Mouse (Mus musculus): ENCODE results near the gene Grin2b.

The Grin2b gene

GRCm38 (mm10) chr6:136010290-136011037 is 162.8 kb downstream of the Grin2b start:
- DNase-seq (ENCODE audit: low read depth, low spot score) = no peak

GRCm38 (mm10) chr6:136008120-136008519 is 165.2 kb downstream of the Grin2b start:
- DNase-seq (ENCODE audit: low read depth, low spot score) = no peak

DNA sequence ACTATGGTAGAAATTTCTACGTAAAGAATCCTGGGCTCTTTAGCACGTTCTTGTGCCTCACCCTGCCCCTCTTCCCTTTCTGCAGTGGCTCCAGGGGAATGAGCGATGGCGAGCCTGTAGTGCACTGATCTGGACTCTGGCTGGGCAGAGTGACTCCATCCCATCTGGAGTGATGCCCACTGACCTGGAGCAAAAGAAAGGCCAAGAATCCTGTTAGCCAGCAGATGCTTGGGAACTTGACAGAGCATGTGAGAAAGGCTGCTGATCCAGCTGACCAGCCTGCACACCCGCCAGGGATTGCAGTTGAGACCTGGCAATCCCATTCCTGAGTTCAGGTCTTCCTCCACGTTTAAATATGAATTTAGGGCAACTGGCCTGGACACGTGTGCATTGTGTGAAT is 178.6 kb downstream of the Grin2b start:
- DNase-seq (ENCODE audit: low read depth, low spot score) = peak; percentile 2

- no peak for DNase-seq (ENCODE audit: low read depth, low spot score)
These were observed 179.4 kb downstream of the Grin2b start for GRCm38 (mm10) chr6:135993897-135994296.

DNA sequence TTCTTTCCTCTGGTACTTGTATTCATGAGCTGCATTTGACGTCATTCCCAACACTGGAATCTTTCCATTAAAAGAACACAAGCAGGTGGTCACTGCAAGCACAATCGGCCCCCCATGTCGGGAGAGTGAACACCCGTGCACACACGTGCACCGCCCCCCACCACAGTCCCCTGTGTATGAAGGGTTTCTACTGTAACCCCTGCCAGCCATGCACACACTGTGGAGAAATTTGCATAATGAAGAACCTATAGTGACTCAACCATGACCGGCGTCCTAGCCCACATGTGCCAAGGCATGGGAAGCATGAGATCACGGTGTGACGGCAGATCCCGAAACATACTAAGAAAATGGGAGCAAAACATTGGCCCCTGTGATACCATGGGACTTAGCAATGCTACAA is 179.9 kb downstream of the Grin2b start:
- no peak for DNase-seq (ENCODE audit: low read depth, low spot score)

DNA sequence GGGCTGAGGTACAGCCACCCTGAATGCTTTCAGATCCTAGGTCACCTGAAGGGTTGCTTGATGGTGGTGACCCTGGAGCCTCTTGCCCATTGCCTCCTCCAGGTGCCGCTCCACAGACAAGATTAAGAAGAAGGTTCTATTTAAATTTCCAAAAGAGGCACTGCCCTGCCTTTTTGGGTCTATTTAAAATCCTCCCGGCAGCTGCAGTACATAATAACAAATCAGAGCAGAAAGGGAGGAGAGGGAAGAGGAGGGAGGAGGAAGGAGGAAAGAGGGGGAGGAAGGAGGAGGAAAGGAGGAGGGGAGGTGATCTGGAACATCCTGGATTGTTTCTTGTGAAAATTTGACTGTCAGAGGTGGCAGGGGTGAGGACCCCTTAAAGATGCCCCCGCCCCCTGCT is 197.2 kb downstream of the Grin2b start:
- DNase-seq (ENCODE audit: low read depth, low spot score) = no peak

DNA sequence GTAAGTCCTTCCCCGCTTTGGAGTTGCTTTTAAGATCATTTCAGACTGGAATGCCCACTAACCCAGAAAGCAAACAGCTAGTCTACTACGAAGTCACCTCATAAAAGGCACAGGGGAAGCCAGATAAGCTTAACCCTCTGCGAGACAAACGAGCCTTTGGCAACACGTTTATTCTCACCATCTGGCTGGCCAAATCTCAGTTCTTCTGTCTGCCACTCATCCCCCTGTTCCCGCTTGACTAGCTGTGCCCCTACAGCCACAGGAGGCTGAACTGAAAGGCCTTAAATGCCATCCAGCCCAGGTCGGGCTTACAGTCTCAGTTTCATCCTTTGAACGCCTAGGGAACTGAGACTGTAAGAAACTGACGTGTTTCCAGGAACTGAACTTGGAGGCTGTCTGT is 200.8 kb downstream of the Grin2b start:
- DNase-seq (ENCODE audit: low read depth, low spot score) = no peak

DNA sequence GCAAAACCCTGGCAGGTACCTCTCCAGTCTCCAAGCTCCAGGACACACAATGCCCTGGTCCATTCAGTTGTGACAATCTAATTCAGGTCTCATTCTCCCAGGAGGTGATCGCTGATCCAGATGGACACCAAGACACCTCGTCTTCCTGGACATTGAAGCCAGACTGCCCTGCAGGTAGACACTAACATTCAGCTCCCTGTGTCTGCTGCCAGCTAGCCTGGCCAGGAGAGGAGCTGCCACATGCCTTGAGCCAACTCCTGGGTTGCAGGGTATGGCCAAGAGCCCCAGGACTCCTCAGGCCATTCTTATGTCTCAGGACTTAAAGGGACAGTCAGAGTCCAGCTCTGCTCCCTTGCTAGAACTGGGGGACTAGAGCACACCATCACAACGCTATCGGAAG is 201.8 kb downstream of the Grin2b start:
- DNase-seq (ENCODE audit: low read depth, low spot score) = no peak

GRCm38 (mm10) chr6:135970716-135971318 is 202.5 kb downstream of the Grin2b start:
- no peak for DNase-seq (ENCODE audit: low read depth, low spot score)

GRCm38 (mm10) chr6:135961766-135962165 is 211.5 kb downstream of the Grin2b start:
- no peak for DNase-seq (ENCODE audit: low read depth, low spot score)

DNA sequence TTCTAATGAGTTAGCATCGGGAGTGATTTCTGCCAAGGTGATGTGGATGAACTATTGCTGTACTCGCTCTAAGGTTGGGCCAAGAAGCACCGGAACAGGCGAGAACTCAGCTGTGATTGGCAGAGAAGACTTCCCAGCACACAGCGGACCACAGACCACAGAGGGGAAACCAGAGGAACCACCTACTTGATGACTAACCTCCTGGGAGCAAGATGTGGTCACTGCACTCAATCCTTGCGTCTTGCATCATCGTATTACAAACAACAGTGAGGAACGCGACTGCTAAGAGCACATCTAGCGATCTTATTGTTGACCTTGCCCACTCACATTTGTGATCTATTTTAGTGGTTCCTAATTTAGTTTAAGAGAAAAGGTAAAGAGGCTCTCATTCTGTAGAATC is 213.7 kb downstream of the Grin2b start:
- DNase-seq (ENCODE audit: low read depth, low spot score) = no peak

- DNase-seq (ENCODE audit: low read depth, low spot score) = no peak
These were observed 221.6 kb downstream of the Grin2b start for GRCm38 (mm10) chr6:135951666-135952065.

- no peak for DNase-seq (ENCODE audit: low read depth, low spot score)
These were observed 227.8 kb downstream of the Grin2b start for GRCm38 (mm10) chr6:135945511-135945910.

GRCm38 (mm10) chr6:135944358-135944757 is 229.0 kb downstream of the Grin2b start:
- DNase-seq (ENCODE audit: low read depth, low spot score) = no peak

GRCm38 (mm10) chr6:135943121-135943617 is 230.1 kb downstream of the Grin2b start:
- DNase-seq (ENCODE audit: low read depth, low spot score) = no peak

- DNase-seq (ENCODE audit: low read depth, low spot score) = no peak
These were observed 240.4 kb downstream of the Grin2b start for GRCm38 (mm10) chr6:135932924-135933323.

GRCm38 (mm10) chr6:135932400-135932920 is 240.9 kb downstream of the Grin2b start:
- DNase-seq (ENCODE audit: low read depth, low spot score) = no peak

DNA sequence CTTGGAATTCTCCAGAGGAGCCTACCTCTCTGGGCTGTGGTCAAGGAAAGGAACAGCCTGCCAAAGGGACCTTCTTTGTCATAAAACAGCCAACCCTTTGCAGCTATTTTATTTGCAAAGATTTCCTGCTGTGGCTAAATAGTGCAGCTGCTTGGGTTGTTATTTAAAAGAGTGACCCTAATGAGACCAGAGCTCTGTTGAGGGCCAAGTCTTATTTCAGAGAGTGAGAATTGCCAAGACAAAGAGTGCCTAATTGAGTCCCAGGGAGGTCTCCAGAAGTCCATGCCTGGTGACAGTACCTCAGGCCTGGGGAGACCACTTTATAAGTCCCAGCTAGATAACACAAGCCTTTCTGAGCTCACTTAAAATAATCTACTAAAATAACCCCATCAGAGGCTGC is 255.6 kb downstream of the Grin2b start:
- no peak for DNase-seq (ENCODE audit: low read depth, low spot score)

DNA sequence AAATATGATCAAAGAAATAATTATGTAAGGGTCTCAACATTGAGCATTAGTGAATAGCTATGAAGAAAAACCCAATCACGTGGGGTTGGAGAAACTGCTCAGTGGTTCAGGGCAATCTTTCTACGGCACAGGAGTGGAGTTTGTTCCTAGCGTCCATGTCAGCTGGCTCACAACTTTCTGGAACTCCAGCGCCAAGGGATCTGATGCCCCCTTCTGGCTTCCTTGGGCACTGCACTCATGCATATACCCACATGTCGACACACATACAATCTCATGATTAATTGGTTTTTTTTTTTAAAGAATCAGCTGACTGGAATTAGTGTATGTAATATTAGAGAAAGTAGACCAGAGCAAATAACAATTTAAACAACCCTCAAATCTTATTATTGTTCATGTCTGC is 258.7 kb downstream of the Grin2b start:
- no peak for DNase-seq (ENCODE audit: low read depth, low spot score)

- no peak for DNase-seq (ENCODE audit: low read depth, low spot score)
These were observed 261.2 kb downstream of the Grin2b start for GRCm38 (mm10) chr6:135912114-135912513.

- no peak for DNase-seq (ENCODE audit: low read depth, low spot score)
These were observed 262.2 kb downstream of the Grin2b start for GRCm38 (mm10) chr6:135911131-135911530.

- DNase-seq (ENCODE audit: low read depth, low spot score) = peak; percentile 10
These were observed 265.6 kb downstream of the Grin2b start for GRCm38 (mm10) chr6:135907540-135908320.
